9 mouse cellular contexts compared by ENCODE assay signal in the genomic region with DNA sequence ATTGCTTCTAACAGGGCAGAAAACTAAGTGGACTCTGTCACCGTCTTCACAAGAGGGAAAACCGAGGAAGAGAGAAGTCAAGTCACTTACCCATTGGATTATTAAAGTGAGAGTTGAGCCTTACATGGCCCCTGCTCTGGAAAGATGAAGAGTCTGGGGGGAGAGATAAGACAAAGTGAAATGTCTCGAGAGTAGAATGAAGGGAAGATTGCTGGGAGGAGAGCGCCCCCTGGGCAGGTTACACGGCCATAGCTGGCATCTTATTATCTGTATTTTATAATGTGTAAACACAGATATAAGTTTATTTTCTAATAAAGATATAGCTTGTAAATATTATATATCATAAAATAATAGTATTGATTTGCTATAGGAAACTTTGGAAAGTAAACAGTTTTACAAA. TPM values are rescaled to one million over a fixed set of nuclear protein-coding genes. Genes with fewer than 3 reads are reported as not detected.
A peak's percentile ranks its signal among the peaks of the same experiment; 100 is the strongest.
DNase-seq lines count a peak whose midpoint lies in the region; ATAC-seq and TF ChIP-seq lines count a peak whose summit lies in the region.
"Had no signal": no experiment of that assay in that cellular context is flagged by ENCODE, and none has a peak within 500 bp of the region (broad histone marks: within the 10 kb centered on the region; RNA-seq: fewer than 3 reads in every experiment).

No protein-coding gene starts in this region.

- no peak for ATAC-seq in hindbrain, postnatal 0 days
- no peak for ATAC-seq in hindbrain, embryonic 12.5 days (ENCODE audit: low FRiP score)
- ATAC-seq in liver, embryonic 14.5 days (ENCODE audit: insufficient read depth), result peak; percentile 71

- H3K9me3 ChIP-seq in hindbrain, postnatal 0 days (ENCODE audit: low read length), result no peaks in the 10 kb centered on the region
- H3K9me3 ChIP-seq in hindbrain, embryonic 12.5 days (replicated peaks), result no peaks in the 10 kb centered on the region
- H3K9me3 ChIP-seq in liver, embryonic 14.5 days (ENCODE audit: control insufficient read depth, low read length), result no peaks in the 10 kb centered on the region

- H3K27ac ChIP-seq in hindbrain, postnatal 0 days, result no peak overlapping the region
- no peak overlapping the region for H3K27ac ChIP-seq in hindbrain, embryonic 12.5 days
- no peak overlapping the region for H3K27ac ChIP-seq in bone marrow macrophage, adult 2 months (ENCODE audit: insufficient read depth, low read depth, low read length)
- no peak overlapping the region for H3K27ac ChIP-seq in liver, embryonic 14.5 days

- H3K4me1 ChIP-seq in hindbrain, postnatal 0 days (ENCODE audit: insufficient read depth, low read length), result peaks cover 3% of the 10 kb centered on the region; the same call in 1 of the 2 replicates
- no peaks in the 10 kb centered on the region for H3K4me1 ChIP-seq in hindbrain, embryonic 12.5 days
- no peaks in the 10 kb centered on the region for H3K4me1 ChIP-seq in bone marrow macrophage, adult 2 months (ENCODE audit: control insufficient read depth, insufficient read depth, low read length)
- peaks cover 13 to 18% of the 10 kb centered on the region in 2 experiments for H3K4me1 ChIP-seq in liver, embryonic 14.5 days (replicated peaks; ENCODE audit: control insufficient read depth in 2 of 2, insufficient read depth in 2 of 2, low read length in 1 of 2)

- H3K9ac ChIP-seq in hindbrain, postnatal 0 days (replicated peaks; ENCODE audit: low read length), result no peak overlapping the region
- H3K9ac ChIP-seq in hindbrain, embryonic 12.5 days, result no peak overlapping the region
- H3K9ac ChIP-seq in liver, embryonic 14.5 days (replicated peaks), result 0 out of 2 replicates have a peak overlapping the region, but pooled peaks have one; percentile 11

- H3K36me3 ChIP-seq in hindbrain, postnatal 0 days (ENCODE audit: insufficient read depth, low read length), result no peaks in the 10 kb centered on the region
- H3K36me3 ChIP-seq in hindbrain, embryonic 12.5 days, result no peaks in the 10 kb centered on the region
- H3K36me3 ChIP-seq in liver, embryonic 14.5 days (replicated peaks; ENCODE audit: control insufficient read depth, insufficient read depth, low read depth), result no peaks in the 10 kb centered on the region

- WGBS in hindbrain, postnatal 0 days, result 58% methylated on average over 5 of the region's 5 CpGs
- WGBS in hindbrain, embryonic 12.5 days, result 56% methylated on average over 5 of the region's 5 CpGs
- 13% methylated on average over 5 of the region's 5 CpGs for WGBS in liver, embryonic 14.5 days (ENCODE audit: insufficient replicate concordance)

- TF ChIP-seq EP300 in liver, embryonic 14.5 days (IDR thresholded peaks at IDR 0.05; ENCODE audit: low read depth), result peak; percentile 63

- no peak for DNase-seq in hindbrain, postnatal 0 days (ENCODE audit: low spot score)
- peak; percentile 39 for DNase-seq in A20 (ENCODE audit: low read depth, low spot score)
- DNase-seq in liver, embryonic 14.5 days (ENCODE audit: low read depth in 3 of 3, low spot score in 3 of 3), result peak; percentile 51 to 58 (median 52)
- no peak for DNase-seq in adipocyte (ENCODE audit: low spot score)
- DNase-seq in right cerebral cortex, postnatal 36 days (ENCODE audit: low spot score in 2 of 2), result no peak
- DNase-seq in yolk sac, embryonic 10.5 days (ENCODE audit: low spot score), result no peak
- DNase-seq: adrenal gland, postnatal 36 days had no signal

- no peak overlapping the region for H3K4me3 ChIP-seq in hindbrain, postnatal 0 days (ENCODE audit: low read length)
- H3K4me3 ChIP-seq in hindbrain, embryonic 12.5 days, result no peak overlapping the region
- no peak overlapping the region for H3K4me3 ChIP-seq in bone marrow macrophage, adult 2 months (ENCODE audit: insufficient read depth, low read length)
- H3K4me3 ChIP-seq in liver, embryonic 14.5 days (ENCODE audit: insufficient read depth in 1 of 2, low read depth in 2 of 2, low read length in 2 of 2), result no peak overlapping the region

- no peaks in the 10 kb centered on the region for H3K27me3 ChIP-seq in hindbrain, postnatal 0 days (ENCODE audit: insufficient read depth, low read length)
- peaks cover 6% of the 10 kb centered on the region; the same call in 1 of the 2 replicates for H3K27me3 ChIP-seq in hindbrain, embryonic 12.5 days
- no peaks in the 10 kb centered on the region for H3K27me3 ChIP-seq in liver, embryonic 14.5 days (ENCODE audit: control insufficient read depth, insufficient read depth, low read length)

- TF ChIP-seq POLR2A in bone marrow macrophage, adult 2 months (IDR thresholded peaks at IDR 0.05; ENCODE audit: borderline replicate concordance, low read depth, low read length), result no peak

- peak; percentile 25 for TF ChIP-seq CTCF in hindbrain, postnatal 0 days (IDR thresholded peaks at IDR 0.05; ENCODE audit: low read depth)
- TF ChIP-seq CTCF in bone marrow macrophage, adult 2 months (IDR thresholded peaks at IDR 0.05; ENCODE audit: low read depth, low read length), result peak; percentile 32; the same call in 1 of the 2 replicates
- peak; percentile 73 for TF ChIP-seq CTCF in liver, embryonic 14.5 days (IDR thresholded peaks at IDR 0.05; ENCODE audit: low read depth)

- H3K4me2 ChIP-seq in hindbrain, postnatal 0 days (ENCODE audit: low read depth, low read length), result no peak overlapping the region
- no peak overlapping the region for H3K4me2 ChIP-seq in hindbrain, embryonic 12.5 days (replicated peaks)
- H3K4me2 ChIP-seq in liver, embryonic 14.5 days (ENCODE audit: low read depth), result peak overlapping the region; percentile 30

RNA-seq across cellular contexts. Expression of gene Jph2, which starts 47.4 kb away (rescaled TPM):
- total RNA-seq in hindbrain, postnatal 0 days (2014; rRNA removed), result 1.2 and 1.4 TPM in 2 replicates
- polyA plus RNA-seq in hindbrain, postnatal 0 days (2015; fragmentation: Nextera tagmentation; extraction: Ambion mirVana), result 0.83 and 0.88 TPM in 2 replicates
- 0.76 and 1.2 TPM in 2 replicates for polyA plus RNA-seq in hindbrain, embryonic 12.5 days (2016; fragmentation: Nextera tagmentation; extraction: Ambion mirVana)
- polyA plus RNA-seq in bone marrow macrophage, adult 2 months (2012; ENCODE audit: insufficient read depth, insufficient read length, missing spikeins), result not detected in 2 replicates
- 0.07 and 0.10 TPM in 2 replicates for polyA plus RNA-seq in liver, embryonic 14.5 days (2012; rRNA removed)
- 0.03 TPM in 1 of 2 replicates, not detected in the other for polyA plus RNA-seq in liver, embryonic 14.5 days (2014; fragmentation: Nextera tagmentation; extraction: Ambion mirVana)

Comparison
In these comparisons a context has a peak if more than half of its experiments do, and no peak if none do; other contexts are left out.
1. DNase-seq: peak in A20 (single experiment) and liver, embryonic 14.5 days (3 of 3); none in hindbrain, postnatal 0 days (single experiment), adipocyte (single experiment), right cerebral cortex, postnatal 36 days (0 of 2) and yolk sac, embryonic 10.5 days (single experiment).
2. Peak in every context shown above with its lines, with median percentiles within 50 percentile points of each other: CTCF ChIP-seq.